Mouse (Mus musculus) lung, adult 2 months (tissue): Measurements from ENCODE around the gene Usp44.

Source experiments
- CTCF ChIP-seq: fragments of 200-500 bp; IDR thresholded peaks from 2 replicates; pipeline ENCODE4 v1.5.1; 2011; ENCODE audit warnings: mild to moderate bottlenecking, low read length, control low read depth; ENCODE audit not compliant: insufficient read depth
- POLR2A ChIP-seq: fragments of 200-500 bp; IDR thresholded peaks from 2 replicates; pipeline ENCODE4 v1.6.1; 2011; ENCODE audit warnings: low read depth, mild to moderate bottlenecking, control low read depth, low read length, borderline replicate concordance; ENCODE audit errors: extremely low read depth

- no peak for TF ChIP-seq POLR2A
- TF ChIP-seq CTCF = no peak
Measured at GRCm38 (mm10) chr10:93846706-93847105, 15.4 kb downstream of the Usp44 start.
